Mouse (Mus musculus) myocyte (in vitro differentiated cells): Measurements from ENCODE around the gene Gmds.

Source experiments
- CEBPB ChIP-seq: IDR thresholded peaks from 2 replicates; pipeline ENCODE4 v1.6.1; 2011; ENCODE audit warnings: mild to moderate bottlenecking, moderate library complexity; ENCODE audit not compliant: poor library complexity, insufficient read depth, severe bottlenecking
- E2F4 ChIP-seq: IDR thresholded peaks from one replicate; pipeline ENCODE4 v1.6.1; 2011; ENCODE audit warnings: mild to moderate bottlenecking, control low read depth, moderate library complexity; ENCODE audit not compliant: insufficient read depth
- MAX ChIP-seq: IDR thresholded peaks from one replicate; pipeline ENCODE4 v1.6.1; 2011; ENCODE audit warnings: low read depth, mild to moderate bottlenecking, control low read depth
- MYOD1 ChIP-seq, 3 experiments: IDR thresholded peaks; one replicate each; pipeline ENCODE4 v1.6.1; 2011; ENCODE audit warnings: control low read depth in 2 of 3, low read depth in 2 of 3, mild to moderate bottlenecking in 2 of 3, moderate library complexity in 1 of 3; ENCODE audit not compliant: insufficient read length in 2 of 3, control insufficient read depth in 1 of 3
- MYOG ChIP-seq, 3 experiments: IDR thresholded peaks; one replicate each; pipeline ENCODE4 v1.6.1; 2011; ENCODE audit warnings: control low read depth in 2 of 3, low read depth in 2 of 3, mild to moderate bottlenecking in 2 of 3; ENCODE audit not compliant: insufficient read length in 2 of 3, control insufficient read depth in 1 of 3, insufficient read depth in 1 of 3
- POLR2A ChIP-seq: IDR thresholded peaks from one replicate; pipeline ENCODE4 v1.6.1; 2011; ENCODE audit warnings: low read depth, mild to moderate bottlenecking, control low read depth, moderate library complexity; ENCODE audit not compliant: insufficient read length
- POLR2AphosphoS2 ChIP-seq: IDR thresholded peaks from one replicate; pipeline ENCODE4 v1.6.1; 2011; ENCODE audit warnings: low read depth, control low read depth; ENCODE audit not compliant: insufficient read length
- REST ChIP-seq: IDR thresholded peaks from one replicate; pipeline ENCODE4 v1.6.1; 2011; ENCODE audit warnings: mild to moderate bottlenecking, control low read depth, moderate library complexity; ENCODE audit not compliant: insufficient read depth, insufficient read length
- TCF12 ChIP-seq: IDR thresholded peaks from one replicate; pipeline ENCODE4 v1.6.1; 2011; ENCODE audit warnings: mild to moderate bottlenecking, control low read depth; ENCODE audit not compliant: poor library complexity, insufficient read depth, severe bottlenecking
- TCF3 ChIP-seq: IDR thresholded peaks from one replicate; pipeline ENCODE4 v1.6.1; 2011; ENCODE audit warnings: low read depth, control low read depth; ENCODE audit not compliant: insufficient read length
- USF1 ChIP-seq: IDR thresholded peaks from one replicate; pipeline ENCODE4 v1.6.1; 2011; ENCODE audit warnings: low read depth, mild to moderate bottlenecking, control low read depth, moderate library complexity

- TF ChIP-seq TCF12 (no peak), MYOD1 (IDR thresholded peaks at IDR 0.05; ENCODE audit: control insufficient read depth in 1 of 3, insufficient read length in 2 of 3, low read depth in 2 of 3) (no peak), USF1 (no peak), POLR2A (no peak), MAX (no peak), POLR2AphosphoS2 (no peak), MYOG (IDR thresholded peaks at IDR 0.05; ENCODE audit: control insufficient read depth in 1 of 3, insufficient read depth in 1 of 3, insufficient read length in 2 of 3, low read depth in 2 of 3) (no peak), E2F4 (no peak), CEBPB (no peak), REST (no peak), TCF3 (no peak)
Observed at GRCm38 (mm10) chr13:32008802-32009201, 329.7 kb downstream of the Gmds start.
